Mouse (Mus musculus) megakaryocyte, embryonic 14.5 days (primary cell): Measurements from ENCODE around the gene Olfr576.

Experiments
- FLI1 ChIP-seq: IDR thresholded peaks from 2 replicates; pipeline ENCODE4 v1.6.1; 2012; ENCODE audit warnings: low read length, inconsistent platforms, mixed read lengths
- GATA1 ChIP-seq: IDR thresholded peaks from 3 replicates; pipeline ENCODE4 v1.6.1; 2012; ENCODE audit warnings: mixed read lengths, low read length, inconsistent platforms, borderline replicate concordance

GRCm38 (mm10) chr7:102927105-102927504 is 35.4 kb upstream of the Olfr576 start:
- TF ChIP-seq GATA1 (no peak), FLI1 (no peak)
